Mouse (Mus musculus) lung, embryonic 15.5 days (tissue): ENCODE results near the gene Hspg2. TPM values are rescaled to one million over a fixed set of nuclear protein-coding genes. Genes with fewer than 3 reads are reported as not detected.
A peak's percentile ranks its signal among the peaks of the same experiment; 100 is the strongest.

ENCODE experiments used
- ATAC-seq: fragments of 200-750 bp; cut with Nextera tagmentation; 2 replicates; pipeline ENCODE4 v1.8.0; 2017; ENCODE audit warnings: moderate number of reproducible peaks, borderline replicate concordance; ENCODE audit not compliant: low FRiP score, low TSS enrichment; ENCODE audit errors: extremely low read depth
- H3K27ac ChIP-seq: fragments of 300-500 bp; sonication (generic); 2 replicates; pipeline ENCODE4 v1.5.1; 2015; ENCODE audit warnings: moderate library complexity, mild to moderate bottlenecking, inconsistent platforms
- H3K27me3 ChIP-seq: fragments of 300-500 bp; sonication (generic); 2 replicates; pipeline ENCODE4 v1.6.1; 2015; ENCODE audit warnings: inconsistent platforms
- H3K36me3 ChIP-seq: fragments of 300-500 bp; sonication (generic); 2 replicates; pipeline ENCODE4 v1.6.1; 2015; ENCODE audit warnings: inconsistent platforms
- H3K4me1 ChIP-seq: fragments of 300-500 bp; sonication (generic); 2 replicates; pipeline ENCODE4 v1.6.1; 2015; ENCODE audit warnings: inconsistent platforms
- H3K4me2 ChIP-seq: fragments of 300-500 bp; sonication (generic); 2 replicates; pipeline ENCODE4 v1.6.1; 2015; ENCODE audit warnings: inconsistent platforms, mild to moderate bottlenecking, moderate library complexity
- H3K4me3 ChIP-seq: fragments of 300-500 bp; sonication (generic); 2 replicates; pipeline ENCODE4 v1.5.1; 2015; ENCODE audit warnings: mild to moderate bottlenecking, inconsistent platforms
- H3K9ac ChIP-seq: fragments of 300-500 bp; sonication (generic); 2 replicates; pipeline ENCODE4 v1.6.1; 2015; ENCODE audit warnings: inconsistent platforms
- H3K9me3 ChIP-seq: fragments of 300-500 bp; sonication (generic); 2 replicates; pipeline ENCODE4 v1.6.1; 2016; ENCODE audit warnings: inconsistent platforms
- WGBS: fragments of 180-500 bp; shearing (Covaris S2); methylation state at CpG from one replicate; pipeline ENCODE4 v1.1.7; 2015; 5-methylcytosine and 5-hydroxymethylcytosine counted together
- polyA plus RNA-seq: library from polyadenylated mRNA; unstranded; fragments of >200 nt; fragmentation: Nextera tagmentation; extraction: Ambion mirVana; gene quantifications from 2 replicates; pipeline ENCODE4 v1.2.1, GENCODE M21; 2015

Gene Hspg2
- polyA plus RNA-seq, 1 experiment from 2014 or later = 32.0 TPM

- Histone ChIP-seq H3K4me1 (peaks cover 71% of the 10 kb centered on the region), H3K27ac (peak overlapping the region; percentile 76), H3K27me3 (no peaks in the 10 kb centered on the region), H3K36me3 (peaks cover 9% of the 10 kb centered on the region), H3K4me3 (no peak overlapping the region), H3K9ac (no peak overlapping the region), H3K4me2 (0 out of 2 replicates have a peak overlapping the region, but pooled peaks have one; percentile 1), H3K9me3 (no peaks in the 10 kb centered on the region)
- 0 out of 2 replicates have a peak, but pooled peaks have one; percentile 8 for ATAC-seq
- 69% methylated on average over 5 of the region's 5 CpGs for WGBS
These were observed 28.8 kb downstream of the Hspg2 start for GRCm38 (mm10) chr4:137497367-137497766.

- H3K27me3 ChIP-seq = no peaks in the 10 kb centered on the region
- peak; percentile 19; the same call in 1 of the 2 replicates for ATAC-seq
- peaks cover 66% of the 10 kb centered on the region for H3K4me1 ChIP-seq
- peak overlapping the region; percentile 76 for H3K27ac ChIP-seq
- peaks cover 17% of the 10 kb centered on the region for H3K36me3 ChIP-seq
- peak overlapping the region; percentile 1; the same call in 1 of the 2 replicates for H3K4me2 ChIP-seq
- H3K9ac ChIP-seq = no peak overlapping the region
- no peaks in the 10 kb centered on the region for H3K9me3 ChIP-seq
- no peak overlapping the region for H3K4me3 ChIP-seq
- 29% methylated on average over 9 of the region's 9 CpGs for WGBS
These were observed 29.5 kb downstream of the Hspg2 start for GRCm38 (mm10) chr4:137497892-137498722.

- Histone ChIP-seq H3K27ac (peak overlapping the region; percentile 76), H3K4me2 (no peak overlapping the region), H3K9me3 (no peaks in the 10 kb centered on the region), H3K4me1 (peaks cover 71% of the 10 kb centered on the region), H3K9ac (no peak overlapping the region), H3K4me3 (no peak overlapping the region), H3K36me3 (peaks cover 23% of the 10 kb centered on the region), H3K27me3 (no peaks in the 10 kb centered on the region)
- no peak for ATAC-seq
- 77% methylated on average over 9 of the region's 9 CpGs for WGBS
These were observed 30.5 kb downstream of the Hspg2 start for GRCm38 (mm10) chr4:137498882-137499583.

DNA sequence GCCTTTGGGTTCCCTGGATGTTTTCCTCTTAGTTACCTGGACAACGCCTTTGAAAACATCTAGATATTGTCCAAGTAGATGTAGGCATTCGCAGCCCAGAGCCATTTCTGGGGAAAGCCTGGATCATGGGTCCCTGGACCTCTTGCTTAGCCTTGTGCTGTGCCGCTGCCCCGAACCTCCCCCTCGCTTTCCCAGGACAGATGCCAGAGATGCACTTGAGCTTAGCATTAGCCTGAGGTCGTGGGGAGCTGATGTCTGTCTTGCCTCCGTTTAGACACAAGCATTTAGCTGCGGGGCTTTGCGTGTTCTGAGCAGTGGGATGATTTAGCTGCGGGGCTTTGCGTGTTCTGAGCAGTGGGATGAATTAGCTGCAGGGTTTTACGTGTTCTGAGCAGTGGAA lies 31.6 kb downstream of the Hspg2 start:
- 75% methylated on average over 12 of the region's 12 CpGs for WGBS
- H3K36me3 ChIP-seq = peaks cover 32% of the 10 kb centered on the region
- H3K27ac ChIP-seq = no peak overlapping the region
- peaks cover 63% of the 10 kb centered on the region for H3K4me1 ChIP-seq
- no peaks in the 10 kb centered on the region for H3K27me3 ChIP-seq
- no peaks in the 10 kb centered on the region for H3K9me3 ChIP-seq
- no peak overlapping the region for H3K4me2 ChIP-seq
- ATAC-seq = no peak
- no peak overlapping the region for H3K4me3 ChIP-seq
- no peak overlapping the region for H3K9ac ChIP-seq

DNA sequence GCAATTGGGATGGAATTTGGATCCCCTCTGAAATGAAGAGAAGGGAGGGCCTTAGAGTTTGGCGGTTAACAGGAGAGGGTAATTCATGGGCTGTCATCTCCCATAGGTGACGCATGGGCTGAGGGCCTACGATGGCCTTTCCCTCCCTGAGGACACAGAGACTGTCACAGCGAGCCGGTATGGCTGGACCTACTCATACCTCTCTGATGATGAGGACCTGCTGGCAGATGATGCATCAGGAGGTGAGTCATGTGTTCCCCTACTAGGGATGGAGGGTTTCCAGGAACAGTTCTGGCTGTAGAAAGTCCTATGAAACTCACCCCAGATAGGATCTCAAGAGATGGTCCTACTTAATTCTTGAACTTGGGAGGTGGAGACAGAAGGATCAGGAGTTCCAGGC lies 32.4 kb downstream of the Hspg2 start:
- WGBS = 84% methylated on average over 5 of the region's 5 CpGs
- H3K36me3 ChIP-seq = peaks cover 32% of the 10 kb centered on the region
- H3K4me3 ChIP-seq = no peak overlapping the region
- no peak for ATAC-seq
- no peak overlapping the region for H3K4me2 ChIP-seq
- no peak overlapping the region for H3K27ac ChIP-seq
- no peak overlapping the region for H3K9ac ChIP-seq
- no peaks in the 10 kb centered on the region for H3K27me3 ChIP-seq
- H3K9me3 ChIP-seq = no peaks in the 10 kb centered on the region
- peaks cover 55% of the 10 kb centered on the region for H3K4me1 ChIP-seq

- no peak for ATAC-seq
- Histone ChIP-seq H3K4me3 (no peak overlapping the region), H3K9ac (no peak overlapping the region), H3K27ac (no peak overlapping the region), H3K4me1 (peaks cover 48% of the 10 kb centered on the region), H3K4me2 (no peak overlapping the region), H3K9me3 (no peaks in the 10 kb centered on the region), H3K27me3 (no peaks in the 10 kb centered on the region), H3K36me3 (peaks cover 32% of the 10 kb centered on the region)
- WGBS = 85% methylated on average over 10 of the region's 10 CpGs
These were observed 33.6 kb downstream of the Hspg2 start for GRCm38 (mm10) chr4:137502183-137502582.

- Histone ChIP-seq H3K4me3 (no peak overlapping the region), H3K9ac (no peak overlapping the region), H3K27me3 (no peaks in the 10 kb centered on the region), H3K27ac (no peak overlapping the region), H3K36me3 (peaks cover 32% of the 10 kb centered on the region), H3K4me1 (peaks cover 41% of the 10 kb centered on the region), H3K4me2 (no peak overlapping the region), H3K9me3 (no peaks in the 10 kb centered on the region)
- no peak for ATAC-seq
- 68% methylated on average over 7 of the region's 7 CpGs for WGBS
These were observed 34.2 kb downstream of the Hspg2 start for GRCm38 (mm10) chr4:137502801-137503200.

- Histone ChIP-seq H3K9me3 (no peaks in the 10 kb centered on the region), H3K9ac (no peak overlapping the region), H3K4me1 (peaks cover 34% of the 10 kb centered on the region), H3K4me3 (no peak overlapping the region), H3K4me2 (no peak overlapping the region), H3K27ac (no peak overlapping the region), H3K36me3 (peaks cover 38% of the 10 kb centered on the region), H3K27me3 (no peaks in the 10 kb centered on the region)
- 65% methylated on average over 6 of the region's 6 CpGs for WGBS
- peak; percentile 19; the same call in 1 of the 2 replicates for ATAC-seq
These were observed 35.0 kb downstream of the Hspg2 start for GRCm38 (mm10) chr4:137503509-137503971.

DNA sequence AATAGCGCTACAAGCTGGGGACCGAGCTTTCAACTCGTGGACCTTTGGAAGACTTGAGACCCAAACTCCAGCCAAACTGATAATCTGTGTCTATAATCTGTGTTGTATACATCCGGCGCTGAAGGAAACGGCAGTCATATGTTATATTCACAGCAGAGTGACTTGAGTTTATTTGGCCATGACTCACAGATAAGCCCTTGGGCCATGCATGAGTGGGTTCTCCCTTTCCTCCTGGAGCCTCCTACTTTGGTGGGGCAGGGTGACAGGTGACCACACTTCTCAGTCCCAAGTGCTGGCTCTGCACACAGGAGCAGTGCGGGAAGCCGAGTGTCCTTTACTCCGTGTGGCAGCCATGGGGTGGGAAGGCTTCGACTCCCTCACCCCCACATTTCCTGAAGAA lies 38.1 kb downstream of the Hspg2 start:
- Histone ChIP-seq H3K27ac (no peak overlapping the region), H3K4me3 (no peak overlapping the region), H3K9me3 (no peaks in the 10 kb centered on the region), H3K27me3 (no peaks in the 10 kb centered on the region), H3K4me1 (0 out of 2 replicates have a peak, but pooled peaks cover 14% of the 10 kb centered on the region), H3K36me3 (peaks cover 65% of the 10 kb centered on the region), H3K9ac (no peak overlapping the region), H3K4me2 (no peak overlapping the region)
- ATAC-seq = no peak
- 70% methylated on average over 10 of the region's 10 CpGs for WGBS

- peaks cover 60% of the 10 kb centered on the region for H3K36me3 ChIP-seq
These were observed 41.0 kb downstream of the Hspg2 start for GRCm38 (mm10) chr4:137509528-137509927.

GRCm38 (mm10) chr4:137510021-137510696 lies 41.6 kb downstream of the Hspg2 start:
- ATAC-seq = peak; percentile 11; the same call in 1 of the 2 replicates
- Histone ChIP-seq H3K4me1 (no peaks in the 10 kb centered on the region), H3K27me3 (no peaks in the 10 kb centered on the region), H3K4me2 (no peak overlapping the region), H3K4me3 (no peak overlapping the region), H3K9me3 (no peaks in the 10 kb centered on the region), H3K9ac (no peak overlapping the region), H3K36me3 (peaks cover 60% of the 10 kb centered on the region), H3K27ac (no peak overlapping the region)
- 80% methylated on average over 15 of the region's 15 CpGs for whole genome bisulfite sequencing

More at GRCm38 (mm10) chr4:137509528-137509927, 41.0 kb downstream of the Hspg2 start:
- Histone ChIP-seq H3K4me2 (no peak overlapping the region), H3K27ac (no peak overlapping the region), H3K4me1 (no peaks in the 10 kb centered on the region), H3K9me3 (no peaks in the 10 kb centered on the region), H3K9ac (no peak overlapping the region), H3K27me3 (no peaks in the 10 kb centered on the region), H3K4me3 (no peak overlapping the region)
- no peak for ATAC-seq
- WGBS = 67% methylated on average over 9 of the region's 9 CpGs
